Mouse (Mus musculus) erythroblast, embryonic 14.5 days (primary cell): ENCODE results near the gene Synpo2.

Experiments
- GATA1 ChIP-seq: IDR thresholded peaks from 2 replicates; pipeline ENCODE4 v1.6.1; 2012; ENCODE audit warnings: low read length, inconsistent platforms, mixed read lengths
- TAL1 ChIP-seq: IDR thresholded peaks from 3 replicates; pipeline ENCODE4 v1.6.1; 2012; ENCODE audit warnings: low read length, inconsistent platforms, mixed read lengths

DNA sequence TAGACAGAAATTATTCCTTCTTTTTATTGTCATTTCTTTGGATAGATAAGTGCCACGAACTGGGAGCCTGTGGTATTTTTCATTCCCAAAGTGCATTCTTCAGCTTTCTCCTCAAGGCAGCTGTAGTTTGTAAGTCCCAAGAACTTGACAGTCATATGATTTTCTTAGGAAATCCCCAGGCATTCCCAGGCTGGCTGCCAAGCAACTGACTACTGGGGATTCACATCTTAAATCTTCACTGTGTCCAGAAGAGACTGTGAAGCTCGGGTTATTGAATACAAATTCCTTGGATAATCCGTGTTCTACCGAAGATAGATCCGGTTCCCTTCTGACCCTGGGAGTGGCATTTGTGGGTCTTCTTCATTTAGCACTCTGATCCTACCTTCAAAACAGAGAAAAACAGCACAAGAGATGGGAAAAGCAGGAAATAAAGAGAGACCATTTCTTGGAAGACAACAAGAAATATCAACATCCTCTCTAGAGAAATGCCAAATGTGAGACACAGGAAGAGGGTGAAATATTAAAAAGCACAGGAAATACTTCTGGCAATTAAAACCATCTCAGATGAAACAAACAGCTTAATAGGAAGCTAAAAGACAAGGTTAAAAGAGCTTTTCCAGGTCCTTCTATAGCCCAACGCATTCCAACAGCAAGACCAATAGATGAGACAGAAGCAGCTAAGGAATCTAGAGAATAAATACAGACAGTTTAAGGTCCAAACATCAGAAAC is 97.5 kb downstream of the Synpo2 start:
- no peak for TF ChIP-seq GATA1
- TF ChIP-seq TAL1, result no peak
